Mouse (Mus musculus) mouse embryonic stem cell (cell line): Measurements from ENCODE around the gene Pik3r5.

Experiments
- in situ Hi-C, 2 experiments: fragments of 300-500 bp; cut with MboI; formaldehyde crosslinking; loops; 1 replicate in 1 of 2; 3 replicates in 1 of 2; pipeline ENCODE4 v1.14.3; 2019 to 2020; ENCODE audit warnings: low sequenced_read_pairs in 2 of 2, low pct_unique_long_range_greater_than_20kb in 1 of 2, mixed read lengths in 1 of 2; ENCODE audit not compliant: unreplicated experiment in 1 of 2

The Pik3r5 gene

GRCm38 (mm10) chr11:68467962-68468612 is 36.2 kb downstream of the Pik3r5 start:
- in situ Hi-C loops, result no loop called here

GRCm38 (mm10) chr11:68468886-68469285 is 37.0 kb downstream of the Pik3r5 start:
- in situ Hi-C loops, result no loop called here

GRCm38 (mm10) chr11:68472162-68472849 is 40.4 kb downstream of the Pik3r5 start:
- in situ Hi-C loops, result no loop called here

- in situ Hi-C loops, result no loop called here
Observed at GRCm38 (mm10) chr11:68474600-68474999, 42.7 kb downstream of the Pik3r5 start.

GRCm38 (mm10) chr11:68475676-68476075 is 43.8 kb downstream of the Pik3r5 start:
- in situ Hi-C loops, result loop anchor here in 1 of 2 experiments (5.0 kb wide), 1 partner anchor 38 kb away; no protein-coding TSS in a partner anchor

GRCm38 (mm10) chr11:68477661-68478060 is 45.7 kb downstream of the Pik3r5 start:
- in situ Hi-C loops, result loop anchor here in 1 of 2 experiments (5.0 kb wide), 1 partner anchor 40 kb away; no protein-coding TSS in a partner anchor

- in situ Hi-C loops, result loop anchor here in 1 of 2 experiments (5.0 kb wide), 1 partner anchor 41 kb away; no protein-coding TSS in a partner anchor
Observed at GRCm38 (mm10) chr11:68478574-68478981, 46.7 kb downstream of the Pik3r5 start.

- in situ Hi-C loops, result no loop called here
Observed at GRCm38 (mm10) chr11:68480660-68481059, 48.7 kb downstream of the Pik3r5 start.

- in situ Hi-C loops, result no loop called here
Observed at GRCm38 (mm10) chr11:68482001-68482400, 50.1 kb downstream of the Pik3r5 start.

- in situ Hi-C loops, result no loop called here
Observed at GRCm38 (mm10) chr11:68483213-68483612, 51.3 kb downstream of the Pik3r5 start.

- in situ Hi-C loops, result no loop called here
Observed at GRCm38 (mm10) chr11:68484431-68484830, 52.5 kb downstream of the Pik3r5 start.

- in situ Hi-C loops, result loop anchor here in 1 of 2 experiments (5.0 kb wide), 1 partner anchor 67 kb away; no protein-coding TSS in a partner anchor
Observed at GRCm38 (mm10) chr11:68485206-68485942, 53.5 kb downstream of the Pik3r5 start.

- in situ Hi-C loops, result loop anchor here in 1 of 2 experiments (5.0 kb wide), 1 partner anchor 66 kb away; no protein-coding TSS in a partner anchor
Observed at GRCm38 (mm10) chr11:68486093-68486492, 54.2 kb downstream of the Pik3r5 start.

GRCm38 (mm10) chr11:68487720-68488119 is 55.8 kb downstream of the Pik3r5 start:
- in situ Hi-C loops, result loop anchor here in 1 of 2 experiments (5.0 kb wide), 1 partner anchor 65 kb away; no protein-coding TSS in a partner anchor

GRCm38 (mm10) chr11:68488256-68488824 is 56.4 kb downstream of the Pik3r5 start:
- in situ Hi-C loops, result loop anchor here in 1 of 2 experiments (5.0 kb wide), 1 partner anchor 64 kb away; no protein-coding TSS in a partner anchor

GRCm38 (mm10) chr11:68489236-68489635 is 57.3 kb downstream of the Pik3r5 start:
- in situ Hi-C loops, result loop anchor here in 1 of 2 experiments (5.0 kb wide), 1 partner anchor 63 kb away; no protein-coding TSS in a partner anchor

GRCm38 (mm10) chr11:68492592-68492991 is 60.7 kb downstream of the Pik3r5 start:
- in situ Hi-C loops, result no loop called here

GRCm38 (mm10) chr11:68493760-68494159 is 61.8 kb downstream of the Pik3r5 start:
- in situ Hi-C loops, result no loop called here
